Mouse (Mus musculus) C2C12 (cell line): ENCODE measurements around the gene Gm12845. TPM values are rescaled to one million over a fixed set of nuclear protein-coding genes. Genes with fewer than 3 reads are reported as not detected.

ENCODE experiments used
- H3K27me3 ChIP-seq: one replicate; pipeline ENCODE4 v1.6.1; 2011; ENCODE audit not compliant: control insufficient read depth, insufficient read depth, insufficient read length
- H3K36me3 ChIP-seq: one replicate; pipeline ENCODE4 v1.6.1; 2011; ENCODE audit not compliant: control insufficient read depth, insufficient read depth
- H3K4me3 ChIP-seq: one replicate; pipeline ENCODE4 v1.5.1; 2011; ENCODE audit warnings: mild to moderate bottlenecking, control low read depth; ENCODE audit not compliant: poor library complexity, insufficient read depth, severe bottlenecking
- H3K79me2 ChIP-seq: one replicate; pipeline ENCODE4 v1.6.1; 2011; ENCODE audit not compliant: control insufficient read depth, insufficient read depth
- H3K79me3 ChIP-seq: one replicate; pipeline ENCODE4 v1.6.1; 2011; ENCODE audit warnings: low read depth, control low read depth
- H3ac ChIP-seq: one replicate; pipeline ENCODE3; 2011; ENCODE audit warnings: low read depth; ENCODE audit not compliant: control insufficient read depth, insufficient read length
- CEBPB ChIP-seq: IDR thresholded peaks from one replicate; pipeline ENCODE4 v1.6.1; 2011; ENCODE audit warnings: low read depth, mild to moderate bottlenecking, control low read depth, moderate library complexity
- CTCF ChIP-seq: IDR thresholded peaks from one replicate; pipeline ENCODE4 v1.5.1; 2011; ENCODE audit not compliant: control insufficient read depth, insufficient read depth, insufficient read length
- FOSL1 ChIP-seq: IDR thresholded peaks from one replicate; pipeline ENCODE4 v1.8.0; 2011; ENCODE audit warnings: mild to moderate bottlenecking, low read length; ENCODE audit not compliant: poor library complexity, insufficient read depth, severe bottlenecking
- MAX ChIP-seq: IDR thresholded peaks from one replicate; pipeline ENCODE4 v1.6.1; 2011; ENCODE audit warnings: mild to moderate bottlenecking, control low read depth
- MYOD1 ChIP-seq: IDR thresholded peaks from one replicate; pipeline ENCODE4 v1.6.1; 2011; ENCODE audit warnings: low read depth; ENCODE audit not compliant: control insufficient read depth, insufficient read length
- MYOG ChIP-seq: IDR thresholded peaks from one replicate; pipeline ENCODE4 v1.6.1; 2011; ENCODE audit not compliant: control insufficient read depth, insufficient read length; ENCODE audit errors: extremely low read depth
- USF1 ChIP-seq: IDR thresholded peaks from one replicate; pipeline ENCODE4 v1.6.1; 2011; ENCODE audit warnings: low read depth, mild to moderate bottlenecking, control low read depth, moderate library complexity
- polyA plus RNA-seq: library from polyadenylated mRNA; unstranded; fragments of >200 nt; fragmentation: generic; extraction: Trizol; gene quantifications from one replicate; pipeline ENCODE4 v1.2.1, GENCODE M21; 2012; ENCODE audit warnings: missing spikeins

Gm12845 gene
- polyA plus RNA-seq, 1 experiment, result not detected

DNA sequence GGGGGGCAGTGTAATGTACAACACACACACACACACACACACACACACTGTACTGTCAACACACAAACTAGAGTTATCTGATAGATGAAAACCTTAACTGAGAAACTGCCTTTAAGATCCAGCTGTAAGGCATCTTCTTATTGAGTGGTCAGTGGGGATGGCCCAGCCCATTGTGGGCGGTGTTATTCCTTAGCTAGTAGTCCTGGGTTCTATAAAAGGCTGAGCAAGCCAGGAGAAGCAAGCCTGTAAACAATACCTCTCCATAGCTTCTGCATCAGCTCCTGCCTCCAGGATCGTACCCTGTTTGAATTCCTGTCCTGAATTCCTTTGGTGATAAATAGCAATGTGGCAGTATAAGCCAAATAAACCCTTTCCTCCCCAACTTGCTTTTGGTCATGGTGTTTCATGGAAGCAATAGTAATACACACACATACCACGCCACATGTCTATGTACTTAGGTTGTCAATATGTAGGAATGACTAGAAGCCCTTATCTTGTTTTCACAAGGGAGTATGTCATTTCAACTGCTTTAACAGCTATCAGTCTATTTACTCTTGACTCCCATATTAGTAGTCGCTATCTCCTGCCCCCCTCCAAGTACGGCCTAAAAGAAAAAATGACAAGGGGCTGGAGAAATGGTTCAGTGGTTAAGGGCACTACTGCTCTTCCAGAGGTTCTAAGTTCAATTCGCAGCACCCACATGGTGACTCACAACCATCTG, 41.0 kb upstream of the Gm12845 start:
- Histone ChIP-seq H3ac (no peak overlapping the region), H3K27me3 (peaks cover 3% of the 10 kb centered on the region), H3K36me3 (peaks cover 23% of the 10 kb centered on the region), H3K79me3 (no peaks in the 10 kb centered on the region), H3K4me3 (no peak overlapping the region), H3K79me2 (peaks cover 13% of the 10 kb centered on the region)
- no peak for TF ChIP-seq FOSL1
- TF ChIP-seq CTCF, result no peak
- no peak for TF ChIP-seq MYOD1
- no peak for TF ChIP-seq USF1
- TF ChIP-seq CEBPB, result no peak
- TF ChIP-seq MYOG, result no peak
- no peak for TF ChIP-seq MAX

DNA sequence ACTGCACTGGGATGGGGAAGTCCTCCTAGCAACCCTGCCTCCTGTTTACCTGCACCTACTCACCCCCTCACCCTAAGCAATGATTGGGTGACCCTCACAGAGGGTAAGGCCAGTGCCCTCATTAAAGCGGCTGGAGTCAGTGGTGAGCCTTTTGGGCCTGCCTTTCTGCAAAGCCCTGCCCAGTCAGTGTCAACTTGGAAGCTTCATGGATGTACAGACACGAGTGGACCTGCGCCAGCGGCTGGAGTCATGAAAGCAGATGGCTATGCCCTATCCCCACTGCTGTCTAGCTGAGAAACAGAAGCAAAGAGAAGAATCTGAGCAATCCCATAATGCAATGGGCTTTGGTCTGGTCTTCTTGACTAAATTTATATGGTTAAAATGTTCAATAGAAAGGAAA, 37.9 kb upstream of the Gm12845 start:
- no peak overlapping the region for H3ac ChIP-seq
- H3K79me2 ChIP-seq, result peaks cover 6% of the 10 kb centered on the region
- H3K27me3 ChIP-seq, result peaks cover 3% of the 10 kb centered on the region
- no peaks in the 10 kb centered on the region for H3K36me3 ChIP-seq
- TF ChIP-seq CEBPB, result no peak
- no peak for TF ChIP-seq USF1
- no peak for TF ChIP-seq MYOG
- TF ChIP-seq FOSL1, result no peak
- TF ChIP-seq MYOD1, result no peak
- TF ChIP-seq MAX, result no peak
- no peak for TF ChIP-seq CTCF
- H3K79me3 ChIP-seq, result no peaks in the 10 kb centered on the region
- no peak overlapping the region for H3K4me3 ChIP-seq

DNA sequence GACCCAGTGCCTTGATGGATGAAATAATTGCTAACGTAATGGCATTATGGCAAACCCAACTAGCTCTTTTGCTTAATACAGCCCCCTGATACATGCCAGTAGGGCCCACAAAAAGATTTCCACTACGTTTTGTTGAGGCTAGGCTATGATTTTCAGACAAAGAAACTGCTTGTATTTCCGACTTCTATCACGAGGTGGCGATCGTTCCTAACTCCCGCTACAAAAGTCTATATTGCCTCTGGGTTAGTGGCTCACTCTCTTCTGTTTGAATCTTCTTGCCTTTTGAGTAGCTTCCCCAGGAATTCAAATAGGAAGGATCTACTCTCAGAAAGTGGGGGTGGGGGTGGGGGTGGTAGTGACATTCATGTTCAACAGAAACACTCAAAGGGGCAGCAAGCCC, 18.9 kb upstream of the Gm12845 start:
- H3K27me3 ChIP-seq, result peaks cover 21% of the 10 kb centered on the region
- no peak overlapping the region for H3K4me3 ChIP-seq
- no peaks in the 10 kb centered on the region for H3K79me2 ChIP-seq
- H3ac ChIP-seq, result no peak overlapping the region
- no peaks in the 10 kb centered on the region for H3K36me3 ChIP-seq
- no peaks in the 10 kb centered on the region for H3K79me3 ChIP-seq
- TF ChIP-seq CEBPB, result no peak

DNA sequence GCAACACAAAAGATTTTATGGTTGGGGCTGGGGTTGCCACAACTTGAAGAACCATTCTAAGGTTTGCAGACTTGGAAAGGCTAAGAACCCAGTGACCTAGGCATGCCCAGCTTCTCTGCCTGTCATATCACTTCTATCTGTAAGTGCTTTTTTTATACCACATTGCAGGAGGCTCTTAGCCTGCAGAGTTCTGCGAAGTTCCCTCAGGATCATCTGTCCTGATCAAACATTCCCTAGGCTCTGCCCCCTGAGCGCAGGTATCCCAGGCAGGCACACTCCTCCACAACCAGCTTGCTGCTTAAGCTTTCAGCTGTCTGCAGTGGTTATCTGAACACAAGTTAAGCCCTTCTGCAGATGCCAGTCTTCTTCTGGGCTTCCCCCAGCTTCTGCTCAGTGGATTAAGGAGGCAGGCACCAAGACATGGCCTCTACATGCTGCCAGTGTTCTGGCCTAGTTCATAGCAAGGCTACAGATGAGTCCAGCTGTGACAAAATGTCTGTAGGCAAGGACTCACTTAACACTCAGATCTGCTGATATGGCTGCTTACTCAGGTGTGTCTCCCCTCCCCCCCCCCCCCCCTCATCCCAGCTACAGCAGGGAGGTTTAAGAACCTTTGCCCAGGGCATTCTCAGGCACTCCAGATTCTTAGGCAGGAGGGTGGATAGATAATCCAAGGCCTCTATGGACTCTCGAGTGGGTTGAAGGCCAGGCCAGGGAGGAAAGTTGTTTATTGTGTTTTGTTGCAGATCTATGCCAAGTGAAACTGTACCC, 15.2 kb upstream of the Gm12845 start:
- H3K36me3 ChIP-seq, result no peaks in the 10 kb centered on the region
- H3K79me2 ChIP-seq, result no peaks in the 10 kb centered on the region
- no peak for TF ChIP-seq MYOG
- TF ChIP-seq MYOD1, result no peak
- no peak for TF ChIP-seq MAX
- no peak for TF ChIP-seq FOSL1
- TF ChIP-seq CTCF, result no peak
- no peak for TF ChIP-seq USF1
- no peak for TF ChIP-seq CEBPB
- H3K27me3 ChIP-seq, result peaks cover 24% of the 10 kb centered on the region
- no peak overlapping the region for H3ac ChIP-seq
- H3K79me3 ChIP-seq, result no peaks in the 10 kb centered on the region
- H3K4me3 ChIP-seq, result no peak overlapping the region

DNA sequence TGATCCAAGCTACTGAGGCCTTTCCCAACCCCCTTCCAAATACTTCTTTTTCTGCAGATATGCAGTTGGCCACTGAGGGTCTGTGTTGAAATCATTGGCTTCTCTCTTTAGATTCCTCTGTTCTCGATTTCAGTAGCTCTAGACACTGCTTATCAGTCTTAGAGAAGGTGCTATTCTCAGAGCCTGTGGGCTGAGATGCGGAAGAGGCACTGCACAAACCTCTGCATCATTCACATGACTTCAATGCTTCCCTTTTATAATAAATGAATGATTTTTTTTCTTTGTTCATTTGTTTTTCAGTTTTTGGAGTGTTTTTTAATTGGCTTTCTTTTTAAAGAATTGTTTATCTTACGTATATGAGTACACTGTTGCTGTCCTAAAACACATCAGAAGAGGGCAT, 11.9 kb upstream of the Gm12845 start:
- TF ChIP-seq MYOD1 (no peak), CEBPB (no peak), USF1 (no peak), MYOG (no peak), FOSL1 (no peak), CTCF (no peak), MAX (no peak)
- Histone ChIP-seq H3K36me3 (no peaks in the 10 kb centered on the region), H3K79me2 (no peaks in the 10 kb centered on the region)

More for the DNA sequence above, 11.9 kb upstream of the Gm12845 start:
- H3K79me3 ChIP-seq, result no peaks in the 10 kb centered on the region
- H3K27me3 ChIP-seq, result peaks cover 24% of the 10 kb centered on the region
- H3K4me3 ChIP-seq, result no peak overlapping the region
- no peak overlapping the region for H3ac ChIP-seq
